ENCODE assay signal across 8 mouse cellular contexts in the genomic region with DNA sequence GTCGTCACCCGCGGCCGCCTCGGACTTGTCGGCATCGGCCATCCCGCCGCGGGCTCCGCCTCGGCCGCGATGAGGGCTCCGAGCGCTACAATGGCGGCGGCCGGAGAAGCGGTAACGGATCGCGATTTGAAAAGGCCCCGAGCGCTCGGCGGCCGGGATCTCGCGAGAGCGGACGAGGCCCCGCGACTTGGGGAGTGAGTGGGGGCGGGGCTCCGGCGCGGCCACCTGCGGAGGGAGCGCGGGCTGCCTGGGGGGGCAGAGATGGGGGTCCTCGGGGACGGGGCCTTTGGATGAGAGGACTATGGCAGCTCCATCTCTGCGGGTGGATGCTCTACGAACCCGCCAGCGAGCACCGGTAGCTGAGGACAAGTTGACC. TPM values are rescaled to one million over a fixed set of nuclear protein-coding genes. Genes with fewer than 3 reads are reported as not detected.
DNase-seq lines count a peak whose midpoint lies in the region; ATAC-seq lines count a peak whose summit lies in the region.

TSS of gene Myef2 (minus strand) at position 185 of the 376 bp plus-strand sequence.

- ATAC-seq in hindbrain, embryonic 16.5 days: peak; percentile 85
- ATAC-seq in megakaryocyte progenitor cell, adult 5-6 weeks (replicated peaks; ENCODE audit: poor library complexity): peak; percentile 87

- peak within 1 kb of the TSS; percentile 73 for H3K4me2 ChIP-seq in hindbrain, embryonic 16.5 days (ENCODE audit: low read length)

- H3K27me3 ChIP-seq in hindbrain, embryonic 16.5 days (replicated peaks; ENCODE audit: control insufficient read depth, insufficient read depth, low read length): no peaks in the 10 kb centered on the region

- no peaks in the 10 kb centered on the region for H3K9me3 ChIP-seq in hindbrain, embryonic 16.5 days (ENCODE audit: control insufficient read depth, low read length)

- 1% methylated on average over 40 of the region's 48 CpGs for WGBS in hindbrain, embryonic 16.5 days

- intact Hi-C loops in left cerebral cortex, postnatal 10 days (cut with DNase I): no loop called here

- H3K27ac ChIP-seq in hindbrain, embryonic 16.5 days (ENCODE audit: low read depth, low read length): peak within 1 kb of the TSS; percentile 95

- H3K36me3 ChIP-seq in hindbrain, embryonic 16.5 days (ENCODE audit: control insufficient read depth, insufficient read depth, low read length): no peaks in the 10 kb centered on the region

- H3K4me1 ChIP-seq in hindbrain, embryonic 16.5 days (ENCODE audit: control insufficient read depth, insufficient read depth, low read depth, low read length): peaks cover 20% of the 10 kb centered on the region

- peak within 1 kb of the TSS; percentile 70 for H3K4me3 ChIP-seq in hindbrain, embryonic 16.5 days (ENCODE audit: low read length)

- H3K9ac ChIP-seq in hindbrain, embryonic 16.5 days (ENCODE audit: low read depth, low read length): peak within 1 kb of the TSS; percentile 89

- DNase-seq in ZHBTc4 (ENCODE audit: low read depth, low spot score): peak; percentile 89
- DNase-seq in cerebellum, postnatal 36 days: peak; percentile 80 to 85
- peak; percentile 65 for DNase-seq in gastrocnemius, adult 18-20 months (ENCODE audit: low spot score)
- peak; percentile 63 to 92 for DNase-seq in left cerebral cortex, postnatal 10 days (ENCODE audit: extremely low spot score in 1 of 2, low spot score in 2 of 2)
- DNase-seq in right cerebral cortex, postnatal 10 days (ENCODE audit: low spot score in 2 of 2): peak; percentile 86 to 91
- DNase-seq in urinary bladder, postnatal 14 days (ENCODE audit: low spot score): peak; percentile 84

RNA-seq across cellular contexts. Expression of gene Myef2, which starts in this region (rescaled TPM):
- 1 to 10 TPM; 1.5 to 2.2 TPM for total RNA-seq in gastrocnemius, adult 18-20 months (2021)
- polyA plus RNA-seq in hindbrain, embryonic 16.5 days (2015; fragmentation: Nextera tagmentation; extraction: Ambion mirVana): 164 and 178 TPM in 2 replicates
- total RNA-seq in left cerebral cortex, postnatal 10 days (2021): 100 to 1,000 TPM; 118 to 121 TPM
- total RNA-seq in megakaryocyte progenitor cell, adult 5-6 weeks (2015): 16.7 and 17.8 TPM in 2 replicates
- 36.1 and 59.9 TPM in 2 replicates for total RNA-seq in megakaryocyte progenitor cell, adult 5-6 weeks (2017)

Comparison
In these comparisons a context has a peak if more than half of its experiments do, and no peak if none do; other contexts are left out.
1. Peak in every context shown above with its lines: DNase-seq, ATAC-seq, H3K4me3 ChIP-seq and H3K27ac ChIP-seq.
2. RNA of gene Myef2 (total RNA-seq): 118 to 121 TPM in left cerebral cortex, postnatal 10 days and 16.7 to 59.9 TPM in megakaryocyte progenitor cell, adult 5-6 weeks; 1.5 to 2.2 TPM in gastrocnemius, adult 18-20 months; every median in the first group is over 4 times any median in the second.